Mouse (Mus musculus) frontal cortex, postnatal 14 days (tissue): Measurements from ENCODE around the gene Pinlyp.

Source experiments
- DNase-seq, 2 experiments: peaks; one replicate each; pipeline ENCODE4 v3.0.0; 2022; ENCODE audit warnings: low spot score in 2 of 2

Pinlyp gene

DNA sequence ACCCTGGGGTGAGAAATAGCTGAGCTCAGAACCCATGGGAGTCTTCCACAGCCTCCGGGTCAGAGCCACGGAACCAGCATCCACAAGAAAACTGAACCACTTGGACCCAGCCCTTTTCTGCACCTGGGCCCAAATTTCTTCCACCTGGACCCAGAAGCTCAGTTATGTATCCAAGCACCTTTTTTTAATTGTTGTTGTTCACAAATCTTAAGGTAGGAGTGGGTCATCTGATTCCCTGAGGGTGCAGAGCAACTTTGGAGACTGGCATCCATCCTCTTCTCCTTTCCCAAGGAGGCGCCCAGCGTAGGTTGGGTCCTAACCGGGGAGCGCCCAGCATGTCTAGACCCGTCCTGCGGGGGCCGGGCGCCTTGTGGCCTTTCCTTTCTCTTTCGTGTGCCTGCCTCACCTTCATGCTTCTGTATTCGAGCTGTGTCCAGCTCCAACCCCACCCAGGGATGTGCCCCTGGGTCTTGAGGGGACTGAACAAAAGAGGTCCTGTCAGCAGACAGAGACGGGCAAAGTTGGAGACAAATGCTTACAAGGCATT is at the start of gene Pinlyp, which contains the start of gene Xrcc1:
TSS of gene Pinlyp (minus strand) at position 51 of the 547 bp plus-strand sequence.
TSS of gene Xrcc1 (plus strand) at position 222 of the 547 bp plus-strand sequence.
- no peak for DNase-seq

DNA sequence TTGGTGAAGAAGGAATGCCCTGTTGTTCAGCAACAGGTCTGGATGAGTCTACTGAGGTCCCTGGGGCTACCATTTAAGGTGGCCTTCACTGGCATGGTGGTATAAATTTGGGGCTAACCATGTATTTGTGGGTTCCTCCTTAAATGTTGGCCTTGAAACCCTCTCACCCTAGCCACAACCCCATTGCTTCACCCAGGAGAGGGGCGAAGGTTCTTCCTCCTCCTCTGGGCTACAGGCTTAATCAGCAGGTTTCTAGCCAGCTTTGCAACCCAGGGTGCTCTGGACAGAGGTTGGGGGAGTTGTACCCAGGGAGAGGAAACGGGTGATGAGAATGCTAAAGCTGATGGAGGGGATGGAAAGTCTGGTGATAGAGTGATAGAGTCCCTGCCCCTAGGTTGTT is 49.5 kb upstream of the Pinlyp start:
- no peak for DNase-seq

DNA sequence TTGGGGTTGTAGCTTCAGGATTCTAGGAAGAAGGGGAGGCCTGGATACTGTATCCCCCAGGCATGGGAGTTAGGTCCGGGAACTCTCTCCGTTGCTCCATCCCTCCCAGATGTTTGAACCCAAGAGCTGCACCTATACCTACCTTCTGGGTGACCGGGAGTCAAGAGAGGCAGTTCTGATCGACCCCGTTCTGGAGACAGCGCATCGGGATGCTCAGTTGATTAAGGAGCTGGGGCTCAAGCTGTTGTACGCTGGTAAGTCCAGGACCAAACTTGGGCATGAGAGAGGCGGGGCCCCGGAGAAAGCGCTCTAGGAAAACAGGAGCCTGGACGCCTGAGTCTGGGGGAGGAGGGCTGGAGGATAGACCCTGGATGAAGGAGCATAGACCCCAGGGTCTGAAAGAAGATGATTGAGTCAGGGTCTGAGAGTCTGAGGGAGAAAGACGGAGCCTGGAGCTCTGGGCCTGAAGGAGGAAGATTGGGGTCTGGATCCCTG is 48.4 kb upstream of the Pinlyp start:
- no peak for DNase-seq

DNA sequence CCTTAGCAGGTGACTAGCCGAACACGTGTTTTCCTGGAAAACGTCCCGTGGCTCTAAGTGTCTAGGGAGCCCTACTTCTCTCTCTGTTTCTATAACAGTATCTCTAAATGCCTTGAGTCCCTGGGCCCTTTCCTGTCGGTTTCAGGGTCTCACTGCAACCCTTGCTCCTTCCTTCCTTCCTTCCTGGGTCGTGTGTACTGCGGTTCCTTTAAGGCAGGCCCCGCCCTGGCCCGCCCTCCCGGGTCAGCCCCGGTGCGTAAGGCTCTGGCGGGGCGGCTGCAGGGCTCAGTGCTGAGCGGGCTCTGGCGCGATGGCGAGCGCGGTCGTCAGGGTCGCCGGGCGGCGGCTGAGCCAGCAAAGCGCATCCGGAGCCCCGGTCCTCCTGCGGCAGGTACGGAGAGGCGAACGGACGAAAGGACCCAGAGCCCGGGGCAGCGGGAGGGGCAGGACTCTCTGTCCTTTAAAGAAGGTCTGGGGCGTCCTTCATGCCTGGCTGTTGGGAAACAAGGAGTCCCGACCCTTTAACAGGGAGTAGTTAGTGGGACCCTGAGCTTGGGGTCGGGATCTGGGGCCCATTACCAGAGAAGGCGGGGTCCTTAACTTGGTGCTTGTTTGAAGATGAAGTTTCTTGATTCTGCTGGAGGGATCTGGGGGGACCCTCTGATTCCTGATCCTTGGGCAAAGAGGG is 47.8 kb upstream of the Pinlyp start:
- peak in 1 of 2 experiments; percentile 49 for DNase-seq

DNA sequence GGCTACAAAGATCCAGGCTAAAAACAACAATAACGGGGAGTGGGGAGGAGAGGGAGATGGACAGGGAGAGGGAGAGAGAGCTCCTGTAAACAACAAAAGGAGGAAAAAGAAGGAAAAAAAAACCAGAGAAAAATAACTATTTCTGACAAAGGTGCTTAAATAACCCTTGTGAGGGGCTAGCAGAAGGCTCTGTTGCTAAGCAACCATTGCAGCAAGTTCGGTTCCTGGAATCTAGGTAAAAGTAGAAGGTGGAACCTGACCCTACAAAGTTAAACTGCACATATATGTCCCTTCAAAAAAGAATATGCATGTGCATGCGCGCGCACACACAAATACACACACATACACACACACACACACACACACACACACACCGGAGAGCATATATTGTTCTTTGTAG is 46.9 kb upstream of the Pinlyp start:
- no peak for DNase-seq

DNA sequence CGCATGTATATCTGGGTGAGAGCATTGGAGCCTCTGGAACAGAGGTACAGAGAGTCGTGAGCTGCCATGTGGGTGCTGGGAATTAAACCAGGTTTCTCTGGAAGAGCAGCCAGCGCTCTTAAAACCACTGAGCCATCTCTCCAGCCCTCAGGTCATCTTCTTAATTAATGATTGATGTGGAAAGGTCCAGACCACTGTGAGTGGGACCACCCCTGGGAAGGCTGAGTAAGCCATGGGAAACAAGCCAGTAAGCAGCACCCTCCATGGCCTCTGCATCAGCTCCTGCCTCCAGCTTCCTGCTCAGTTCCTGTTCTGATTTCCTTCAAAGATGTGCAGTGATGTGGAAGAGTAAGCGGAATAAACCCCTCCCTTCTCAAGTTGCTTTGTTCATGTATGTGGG is 46.2 kb upstream of the Pinlyp start:
- DNase-seq: no peak

DNA sequence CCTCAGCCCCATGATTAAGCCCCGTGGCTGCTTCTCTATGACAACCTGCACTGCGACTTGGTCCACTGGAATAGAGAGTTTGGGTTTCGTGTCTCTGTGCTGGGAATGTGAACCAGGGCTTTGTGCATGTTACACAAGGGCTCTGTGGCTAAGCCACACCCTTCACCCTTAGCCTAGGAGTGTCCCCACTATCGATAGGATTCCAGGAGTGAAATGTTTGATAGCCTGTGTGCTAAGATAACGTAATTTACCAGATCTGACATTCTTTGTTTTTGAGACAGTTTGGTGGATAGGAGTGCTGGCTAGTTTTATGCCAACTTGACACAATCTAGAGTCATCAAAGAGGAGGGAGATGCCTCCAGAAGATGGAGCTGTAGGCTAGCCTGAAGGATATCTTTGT is 45.8 kb upstream of the Pinlyp start:
- no peak for DNase-seq

DNA sequence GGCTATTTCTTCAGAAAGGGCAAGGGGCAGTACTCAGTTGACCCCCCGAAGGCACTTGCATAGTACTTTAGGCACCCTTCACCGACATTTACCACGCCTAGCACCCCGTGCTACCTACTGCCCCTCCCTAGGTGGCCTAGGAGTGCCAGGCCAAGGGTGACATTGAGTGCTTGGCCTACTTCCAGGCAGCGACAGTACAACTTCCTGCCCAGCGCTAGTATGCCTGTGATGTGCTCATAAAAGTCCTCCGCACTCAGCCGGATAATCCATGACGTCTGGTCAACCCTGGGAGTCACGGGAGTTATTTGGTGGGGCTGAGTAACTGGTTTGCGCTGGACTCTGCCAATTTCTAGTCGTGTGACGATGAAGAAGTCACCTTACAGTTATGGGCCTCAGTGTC is 42.4 kb upstream of the Pinlyp start:
- no peak for DNase-seq

DNA sequence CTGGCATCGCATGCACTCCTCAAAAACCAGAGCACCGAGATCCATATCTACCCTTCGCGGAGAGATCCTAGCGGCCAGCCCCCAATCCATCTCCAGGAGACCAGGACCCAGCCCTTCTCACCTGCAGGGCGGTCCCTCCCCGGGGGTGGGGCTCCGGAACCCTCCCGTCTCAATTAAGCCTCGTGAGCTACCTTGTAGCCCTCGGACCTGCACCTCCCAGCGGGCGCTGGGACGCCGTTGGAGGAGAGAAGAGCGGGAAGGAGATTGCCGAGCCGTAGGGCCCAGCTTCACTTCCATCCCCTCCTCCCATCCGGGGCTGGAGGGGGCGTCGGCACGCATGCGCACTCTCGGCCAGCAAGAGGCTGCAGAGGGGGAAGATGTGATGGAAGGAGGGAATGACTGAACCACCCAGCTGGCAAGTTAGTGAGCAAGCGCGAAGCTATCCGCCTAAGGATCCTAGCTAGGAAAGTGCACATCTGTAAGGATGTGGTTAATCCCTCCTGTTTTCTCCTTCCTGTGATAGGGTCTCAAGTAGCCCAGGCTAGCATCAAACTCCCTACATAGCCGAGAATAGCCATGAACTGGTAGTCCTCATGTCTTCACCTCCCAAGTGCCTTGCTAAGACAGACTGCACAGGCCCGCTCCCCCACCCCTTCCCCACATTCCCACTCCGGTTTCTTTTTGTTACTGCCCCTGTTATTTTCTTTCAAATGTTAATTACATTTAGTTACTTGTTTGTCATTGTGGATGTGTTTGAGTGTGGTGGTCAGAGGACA is 41.6 kb upstream of the Pinlyp start, which contains the start of the genes Ethe1 and Zfp575:
TSS of gene Ethe1 (plus strand) at position 214 of the 776 bp plus-strand sequence.
TSS of gene Zfp575 (minus strand) at position 312 of the 776 bp plus-strand sequence.
- DNase-seq: peak; percentile 70 to 73

DNA sequence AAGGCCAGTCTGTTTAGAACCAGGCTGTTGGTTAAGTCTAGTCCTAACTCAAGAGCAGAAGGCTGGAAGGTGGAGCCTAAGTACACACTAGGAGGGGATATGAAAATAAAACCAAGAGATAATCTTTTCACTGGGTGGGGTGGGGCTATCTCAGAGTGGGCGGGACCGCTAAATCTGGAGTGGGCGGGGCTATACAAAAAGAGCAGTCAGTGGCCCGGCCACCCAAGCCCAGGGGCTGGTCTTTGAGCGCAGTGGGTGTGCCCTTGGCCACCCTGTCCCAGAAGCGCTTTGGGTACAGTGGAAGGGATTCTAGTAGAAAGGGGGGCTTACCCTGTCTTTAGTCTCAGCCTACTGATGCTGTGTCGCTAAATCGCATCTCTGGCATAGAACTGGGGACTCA is 40.9 kb upstream of the Pinlyp start:
- DNase-seq: no peak

DNA sequence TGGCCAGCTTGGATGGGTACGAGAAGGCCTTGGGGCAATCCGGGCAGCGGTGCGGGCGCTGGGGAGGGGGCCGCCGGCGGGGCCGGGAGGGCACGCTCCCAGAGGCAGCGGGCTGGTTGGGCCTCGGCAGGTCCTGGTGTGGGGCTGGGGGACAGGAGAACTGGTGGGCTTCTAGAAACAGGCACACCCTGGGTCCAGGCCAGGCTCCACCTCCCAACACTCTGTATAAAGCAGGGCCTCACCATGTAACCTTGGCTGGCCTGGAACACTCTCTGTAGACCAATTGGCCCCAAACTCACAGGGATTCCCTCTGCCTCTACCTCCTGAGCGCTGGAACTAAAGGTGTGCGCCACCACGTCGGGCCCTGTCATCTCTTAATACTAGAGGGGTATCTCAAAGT is 40.1 kb upstream of the Pinlyp start:
- DNase-seq: no peak

DNA sequence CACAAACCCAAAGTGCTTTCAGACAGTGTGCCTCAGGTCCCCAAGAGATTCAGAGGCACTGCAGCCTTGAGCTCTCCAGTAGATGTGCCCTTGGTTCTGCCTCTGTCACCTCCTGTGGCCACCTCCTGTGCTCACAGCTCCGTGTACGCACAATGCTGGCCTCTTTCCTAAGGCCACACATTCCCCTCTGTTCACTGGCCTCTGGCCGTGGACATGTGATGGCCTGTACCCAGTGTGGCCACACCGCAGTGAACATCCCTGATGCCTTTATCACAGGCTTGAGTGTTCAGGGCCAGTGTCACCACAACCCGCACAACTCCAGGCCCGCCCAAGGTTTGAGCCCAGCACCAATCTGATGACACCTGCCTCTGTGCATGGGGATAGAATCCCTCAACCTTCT is 39.0 kb upstream of the Pinlyp start:
- DNase-seq: no peak

DNA sequence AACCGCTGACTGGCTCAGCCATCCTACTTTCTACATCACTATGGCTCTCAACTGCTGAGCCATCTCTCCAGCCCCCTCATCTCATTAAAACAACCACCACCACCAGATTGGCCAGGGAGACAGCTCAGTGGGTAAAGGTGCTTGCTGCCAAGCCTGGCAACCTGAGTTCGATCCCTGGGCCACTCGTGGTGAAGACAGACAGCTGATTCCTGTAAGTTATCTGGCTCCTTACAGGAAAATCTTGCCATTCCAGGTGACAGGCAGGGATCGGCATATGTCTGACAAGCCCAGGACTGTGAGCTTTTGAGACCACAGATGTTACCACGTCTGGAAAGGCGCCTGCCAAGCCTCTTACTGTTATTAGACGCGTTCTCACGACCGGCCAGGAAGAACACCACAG is 31.9 kb upstream of the Pinlyp start:
- no peak for DNase-seq

DNA sequence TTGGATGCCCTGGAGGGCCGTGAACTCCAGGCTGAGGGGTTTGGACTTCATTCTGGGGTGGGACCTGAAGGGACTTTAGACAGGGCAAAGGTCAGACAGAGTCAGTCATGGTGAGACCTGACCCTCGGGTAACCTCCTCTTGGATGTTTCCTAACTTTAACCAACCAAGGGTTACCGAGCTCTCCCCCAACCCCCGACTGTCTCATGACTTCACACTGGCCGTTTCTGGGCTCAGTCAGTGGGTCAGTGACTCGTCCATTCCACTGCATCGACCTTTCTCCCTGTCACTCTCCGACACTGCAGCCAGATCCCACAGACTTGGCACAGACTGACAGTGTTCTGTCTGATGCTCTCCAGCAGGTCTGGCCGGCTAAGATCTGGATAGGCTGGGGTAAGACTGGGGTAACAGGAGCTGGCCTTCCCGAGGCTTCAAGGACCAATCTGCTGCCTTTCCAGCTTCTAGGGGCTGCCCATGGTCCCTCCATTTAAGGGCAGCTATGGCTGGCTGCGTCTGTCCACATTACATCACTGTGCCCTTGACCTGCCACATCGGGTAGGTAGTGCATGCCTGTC is 28.4 kb upstream of the Pinlyp start:
- DNase-seq: no peak

DNA sequence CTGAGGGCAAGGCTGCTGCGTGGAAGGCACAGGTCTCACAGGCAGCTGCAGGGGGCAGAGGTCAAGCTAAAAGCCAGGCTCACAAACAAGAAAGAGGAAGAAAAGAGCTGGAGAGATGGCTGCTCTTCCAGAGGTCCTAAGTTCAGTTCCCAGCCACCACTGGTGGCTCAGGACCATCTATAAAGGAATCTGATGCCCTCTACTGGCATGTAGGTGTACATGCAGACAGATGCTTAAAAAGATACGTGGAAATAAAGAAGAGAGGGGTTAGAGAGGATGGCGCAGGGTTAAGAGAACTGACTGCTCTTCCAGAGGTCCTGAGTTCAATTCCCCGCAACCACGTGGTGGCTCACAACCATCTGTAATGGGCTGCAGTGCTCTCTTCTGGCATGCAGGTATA is 26.5 kb upstream of the Pinlyp start:
- no peak for DNase-seq

DNA sequence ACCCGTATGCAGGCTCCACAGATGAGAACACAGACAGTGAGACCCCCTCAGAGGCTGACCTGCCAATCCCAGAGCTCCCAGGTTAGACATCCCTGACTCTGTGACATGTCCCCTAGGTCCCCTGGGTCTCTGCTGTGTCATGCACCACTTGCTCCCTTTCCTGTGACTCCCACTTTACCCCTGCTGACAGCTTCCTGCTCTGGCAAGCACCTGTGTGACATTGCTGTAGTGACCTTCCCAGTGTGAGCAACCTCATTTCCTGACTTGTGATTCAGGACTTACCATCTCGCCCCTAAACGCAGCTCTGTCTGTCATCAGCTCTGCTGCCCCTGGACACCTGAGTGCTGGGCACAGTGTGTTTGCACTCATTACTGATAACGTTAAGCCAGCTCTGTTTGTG is 25.2 kb upstream of the Pinlyp start:
- no peak for DNase-seq

DNA sequence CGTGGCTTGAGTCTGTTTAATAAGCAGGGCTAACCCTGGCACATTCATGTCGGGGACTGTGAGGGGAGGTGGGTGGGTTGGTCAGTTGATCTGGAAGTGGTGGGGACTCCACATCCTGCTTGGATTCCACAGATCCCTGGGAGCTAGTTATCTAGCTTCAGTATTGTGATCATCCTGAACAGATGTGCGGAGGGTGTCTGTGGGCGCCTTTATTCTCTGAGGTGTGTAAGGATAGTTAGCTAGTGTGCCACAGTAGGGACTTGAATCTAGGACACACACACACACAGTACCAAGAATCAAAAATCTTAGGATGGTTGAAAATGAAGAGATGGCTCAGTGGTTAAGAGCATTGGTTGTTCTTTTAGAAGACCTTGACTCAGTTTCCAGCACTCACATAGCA is 22.6 kb upstream of the Pinlyp start:
- no peak for DNase-seq

DNA sequence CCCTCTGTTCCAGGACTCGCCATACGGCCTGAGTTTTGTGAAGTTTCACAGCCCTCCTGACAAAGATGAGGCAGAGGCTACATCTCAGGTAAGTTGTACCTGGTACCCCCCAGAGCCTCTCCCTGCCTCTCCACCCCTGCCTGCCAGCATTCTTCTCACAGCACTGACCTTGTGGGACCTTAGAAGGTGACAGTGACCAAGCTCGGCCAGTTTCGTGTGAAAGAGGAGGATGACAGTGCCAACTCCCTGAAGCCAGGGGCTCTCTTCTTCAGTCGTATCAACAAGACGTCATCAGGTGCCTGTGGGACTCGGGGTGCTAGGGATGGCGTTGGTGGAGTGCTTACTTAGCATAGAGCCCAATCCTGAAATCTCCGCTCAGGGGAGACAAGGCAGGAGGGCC is 20.3 kb upstream of the Pinlyp start:
- DNase-seq: no peak

DNA sequence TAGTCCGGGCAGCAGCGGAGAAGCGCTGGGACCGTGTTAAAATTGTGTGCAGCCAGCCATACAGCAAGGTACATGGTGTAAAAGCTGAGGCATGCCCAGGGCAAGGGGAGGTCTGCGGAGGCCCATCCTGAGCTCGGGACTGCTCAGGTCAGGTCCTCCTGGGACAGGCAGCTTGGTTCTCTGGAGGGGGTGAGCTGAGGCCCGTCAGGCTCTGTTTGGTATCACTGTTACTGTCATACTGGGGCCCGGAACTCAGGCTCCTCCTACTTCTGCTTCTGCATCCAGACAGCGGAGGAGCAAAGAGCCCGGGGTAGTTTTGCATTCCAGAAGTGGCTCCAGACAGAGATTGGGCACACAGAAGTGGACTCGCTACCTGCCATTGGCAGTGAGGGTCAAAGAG is 19.7 kb upstream of the Pinlyp start:
- no peak for DNase-seq

DNA sequence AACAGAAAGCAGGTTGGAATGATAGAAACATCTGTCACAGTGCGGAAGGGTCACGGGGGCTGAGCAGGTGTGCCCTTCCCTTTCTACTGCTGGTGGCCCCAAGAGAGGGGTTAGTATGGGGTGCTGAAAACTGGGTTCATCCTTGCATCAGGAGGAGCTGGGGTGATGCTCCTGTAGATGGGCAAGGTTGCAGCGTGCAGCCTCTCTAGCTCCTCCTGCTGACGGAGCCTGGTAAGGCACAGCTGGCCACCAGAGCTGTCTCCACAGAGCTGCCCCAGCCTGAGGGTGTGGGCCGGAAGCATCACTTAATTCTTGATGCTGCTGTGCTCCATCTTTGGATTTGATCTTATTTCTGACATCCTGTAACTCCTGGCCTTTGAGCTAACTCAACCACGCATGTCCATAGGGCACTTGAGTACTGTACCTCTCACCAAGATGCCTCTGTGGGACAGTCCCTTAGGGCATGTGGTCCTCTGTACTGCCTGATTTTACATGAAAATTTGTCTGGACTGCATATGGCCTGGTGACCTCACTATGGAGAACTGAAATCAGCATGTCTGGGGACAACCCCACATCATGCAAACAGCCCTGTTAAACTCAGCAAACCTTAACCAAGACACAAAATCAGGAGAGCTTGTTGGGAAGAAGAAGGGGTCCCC is 18.8 kb upstream of the Pinlyp start:
- DNase-seq: peak in 1 of 2 experiments; percentile 53

DNA sequence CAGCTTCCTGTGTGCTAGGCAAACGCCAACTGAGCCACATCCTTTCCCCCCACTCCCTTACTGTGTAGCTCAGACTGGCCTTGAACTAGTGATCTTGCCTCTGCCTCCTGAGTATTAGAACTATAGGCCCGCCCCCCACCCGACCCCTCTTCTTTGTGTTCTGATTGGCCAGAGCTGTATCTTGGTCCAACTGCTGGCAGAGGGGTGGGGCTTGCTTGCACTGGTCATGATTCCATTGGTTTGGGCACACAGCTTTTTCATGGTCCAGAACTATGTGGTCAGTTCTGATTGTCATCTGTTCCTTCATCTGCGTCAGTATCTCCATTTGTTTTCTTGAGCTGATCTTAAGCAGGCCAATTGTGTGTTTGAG is 17.9 kb upstream of the Pinlyp start:
- no peak for DNase-seq
